Comparison of ENCODE assay signal across 8 mouse cellular contexts in the genomic region with DNA sequence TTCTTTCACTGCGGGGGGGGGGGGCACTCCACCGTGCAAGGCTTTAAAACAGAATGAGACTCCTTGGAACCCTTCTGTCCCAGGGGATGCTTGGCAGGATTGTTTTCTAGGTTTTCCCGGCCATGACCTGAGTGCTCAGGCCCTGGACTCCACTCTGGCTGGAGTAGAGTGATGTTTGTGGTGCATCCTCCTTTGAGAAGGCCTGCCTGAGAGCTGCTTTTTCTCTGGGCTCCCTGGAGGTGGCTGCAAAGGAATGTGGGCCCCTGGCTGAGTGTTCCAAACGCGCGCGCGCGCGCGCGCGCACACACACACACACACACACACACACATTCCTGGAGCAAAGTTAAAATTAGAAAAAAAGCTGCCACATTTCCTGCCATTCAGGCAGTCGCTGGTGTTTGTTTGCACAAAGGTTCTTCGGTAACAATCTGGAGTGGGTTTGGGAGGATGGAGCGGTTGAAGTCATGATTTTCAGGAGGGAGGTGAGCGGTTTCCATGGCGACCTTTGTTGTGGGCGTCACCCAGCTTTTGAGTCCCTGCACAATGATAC. TPM values are rescaled to one million over a fixed set of nuclear protein-coding genes. Genes with fewer than 3 reads are reported as not detected.
DNase-seq lines count a peak whose midpoint lies in the region; ATAC-seq and TF ChIP-seq lines count a peak whose summit lies in the region.

No protein-coding gene starts in this region.

- peak overlapping the region; percentile 49; the same call in 1 of the 2 replicates for H3K9ac ChIP-seq in embryonic facial prominence, embryonic 13.5 days
- H3K9ac ChIP-seq in limb, embryonic 11.5 days (ENCODE audit: low read length): peak overlapping the region; percentile 50
- H3K9ac ChIP-seq in neural tube, embryonic 12.5 days: no peak overlapping the region

- no peaks in the 10 kb centered on the region for H3K9me3 ChIP-seq in embryonic facial prominence, embryonic 13.5 days
- H3K9me3 ChIP-seq in limb, embryonic 11.5 days (ENCODE audit: control insufficient read depth, low read length): no peaks in the 10 kb centered on the region
- H3K9me3 ChIP-seq in neural tube, embryonic 12.5 days: no peaks in the 10 kb centered on the region

- 5% methylated on average over 19 of the region's 19 CpGs for WGBS in embryonic facial prominence, embryonic 13.5 days
- WGBS in kidney, adult 2 months: 11% methylated on average over 19 of the region's 19 CpGs
- 19% methylated on average over 19 of the region's 19 CpGs for WGBS in limb, embryonic 11.5 days
- 8% methylated on average over 19 of the region's 19 CpGs for WGBS in neural tube, embryonic 12.5 days

- H3K4me3 ChIP-seq in embryonic facial prominence, embryonic 13.5 days: peak overlapping the region; percentile 24
- no peak overlapping the region for H3K4me3 ChIP-seq in kidney, adult 2 months (ENCODE audit: insufficient read depth, low read depth, low read length)
- no peak overlapping the region for H3K4me3 ChIP-seq in limb, embryonic 11.5 days (ENCODE audit: low read depth, low read length)
- no peak overlapping the region for H3K4me3 ChIP-seq in neural tube, embryonic 12.5 days

- TF ChIP-seq CTCF in kidney, adult 2 months (conservative IDR thresholded peaks at IDR 0.05; ENCODE audit: insufficient read depth, insufficient read length, low read depth, low read length): no peak

- no peaks in the 10 kb centered on the region for H3K36me3 ChIP-seq in embryonic facial prominence, embryonic 13.5 days
- H3K36me3 ChIP-seq in kidney, adult 2 months (ENCODE audit: control insufficient read depth, insufficient read depth, low read length): no peaks in the 10 kb centered on the region
- no peaks in the 10 kb centered on the region; the same call in 1 of the 2 replicates for H3K36me3 ChIP-seq in limb, embryonic 11.5 days (ENCODE audit: control insufficient read depth, insufficient read depth, low read length)
- no peaks in the 10 kb centered on the region for H3K36me3 ChIP-seq in neural tube, embryonic 12.5 days

- peaks cover 87% of the 10 kb centered on the region for H3K4me1 ChIP-seq in embryonic facial prominence, embryonic 13.5 days
- peaks cover 26% of the 10 kb centered on the region for H3K4me1 ChIP-seq in kidney, adult 2 months (ENCODE audit: control insufficient read depth, insufficient read depth, low read length)
- peaks cover 25% of the 10 kb centered on the region for H3K4me1 ChIP-seq in limb, embryonic 11.5 days (ENCODE audit: control insufficient read depth, insufficient read depth, low read length)
- peaks cover 61% of the 10 kb centered on the region for H3K4me1 ChIP-seq in neural tube, embryonic 12.5 days

- no peak for TF ChIP-seq POLR2A in kidney, adult 2 months (IDR thresholded peaks at IDR 0.05; ENCODE audit: low read depth, low read length)

- peak overlapping the region; percentile 53 for H3K4me2 ChIP-seq in embryonic facial prominence, embryonic 13.5 days
- H3K4me2 ChIP-seq in limb, embryonic 11.5 days (ENCODE audit: low read depth, severe bottlenecking): peak overlapping the region; percentile 28; the same call in 1 of the 2 replicates
- H3K4me2 ChIP-seq in neural tube, embryonic 12.5 days (replicated peaks): peak overlapping the region; percentile 33

- no peaks in the 10 kb centered on the region for H3K27me3 ChIP-seq in embryonic facial prominence, embryonic 13.5 days
- no peaks in the 10 kb centered on the region for H3K27me3 ChIP-seq in kidney, adult 2 months (replicated peaks; ENCODE audit: control insufficient read depth, insufficient read depth, low read length)
- H3K27me3 ChIP-seq in limb, embryonic 11.5 days (ENCODE audit: control insufficient read depth, insufficient read depth, low read length): no peaks in the 10 kb centered on the region
- H3K27me3 ChIP-seq in neural tube, embryonic 12.5 days (replicated peaks): no peaks in the 10 kb centered on the region

- H3K27ac ChIP-seq in embryonic facial prominence, embryonic 13.5 days: peak overlapping the region; percentile 91
- peak overlapping the region; percentile 36; the same call in 1 of the 2 replicates for H3K27ac ChIP-seq in kidney, adult 2 months (ENCODE audit: insufficient read depth, low read depth, low read length)
- peak overlapping the region; percentile 75 for H3K27ac ChIP-seq in limb, embryonic 11.5 days (replicated peaks; ENCODE audit: low read depth, low read length)
- no peak overlapping the region for H3K27ac ChIP-seq in neural tube, embryonic 12.5 days

- peak; percentile 83 for DNase-seq in NIH3T3 (ENCODE audit: low read depth)
- DNase-seq in heart, adult 8-10 months (ENCODE audit: low spot score): peak; percentile 68
- peak; percentile 71 for DNase-seq in kidney, adult 2 months
- DNase-seq in limb, embryonic 11.5 days (ENCODE audit: low spot score): peak; percentile 79
- no peak for DNase-seq in cerebellum, postnatal 25 days

- ATAC-seq in embryonic facial prominence, embryonic 13.5 days (ENCODE audit: insufficient number of reproducible peaks, insufficient read depth, low FRiP score, low TSS enrichment, low read depth): peak; percentile 60
- peak; percentile 52; the same call in 1 of the 2 replicates for ATAC-seq in limb, embryonic 11.5 days (ENCODE audit: insufficient number of reproducible peaks, low FRiP score, low TSS enrichment, low read depth)
- ATAC-seq in neural tube, embryonic 12.5 days (ENCODE audit: low FRiP score, low read depth): no peak
- no peak for ATAC-seq in cerebellum, adult (ENCODE audit: insufficient number of reproducible peaks, low FRiP score, low TSS enrichment)

RNA-seq across cellular contexts. Expression of a gene that starts 22.3 kb away (rescaled TPM):
- polyA plus RNA-seq in embryonic facial prominence, embryonic 13.5 days (2015; fragmentation: Nextera tagmentation; extraction: Ambion mirVana): 24.1 and 26.1 TPM in 2 replicates
- total RNA-seq in heart, adult 8-10 months (2022): 10 to 100 TPM in 2 of 4 experiments, 1 to 10 TPM in 2; 7.2 to 13.4 (median 9.7) TPM
- 14.8 and 18.1 TPM in 2 replicates for polyA plus RNA-seq in kidney, adult 2 months (2012; rRNA removed)
- polyA plus RNA-seq in limb, embryonic 11.5 days (2014; fragmentation: Nextera tagmentation; extraction: Ambion mirVana): 20.2 and 20.6 TPM in 2 replicates
- 35.3 and 37.4 TPM in 2 replicates for polyA plus RNA-seq in neural tube, embryonic 12.5 days (2016; fragmentation: Nextera tagmentation; extraction: Ambion mirVana)

Comparison
In these comparisons a context has a peak if more than half of its experiments do, and no peak if none do; other contexts are left out.
1. DNase-seq: peak in NIH3T3 (single experiment), heart, adult 8-10 months (single experiment), kidney, adult 2 months (single experiment) and limb, embryonic 11.5 days (single experiment); none in cerebellum, postnatal 25 days (0 of 2).
2. ATAC-seq: peak in embryonic facial prominence, embryonic 13.5 days (single experiment) and limb, embryonic 11.5 days (single experiment); none in neural tube, embryonic 12.5 days (single experiment) and cerebellum, adult (single experiment).
3. Peak in every context shown above with its lines, with median percentiles within 50 percentile points of each other: H3K4me2 ChIP-seq.